10 mouse cellular contexts compared by ENCODE assay signal in genomic region chr7:84300261-84300660, GRCm38 (mm10).
"Had no signal": no experiment of that assay in that cellular context is flagged by ENCODE, and none has a peak within 500 bp of the region (broad histone marks: within the 10 kb centered on the region; RNA-seq: fewer than 3 reads in every experiment).

No protein-coding gene starts in this region.

- DNase-seq: kidney, adult 18-20 months; kidney, adult 9 months; kidney, postnatal 14 days; kidney, postnatal 4 days; liver; midbrain, embryonic 14.5 days; right cerebral cortex, postnatal 25 days; spleen, adult 18-20 months; thymus, adult 18-20 months; thymus, postnatal 36 days had no signal
